Mouse (Mus musculus): Measurements from ENCODE around the gene Gm21887.
"Not testable (repeated sequence)": the region's sequence is repeated elsewhere in the genome, so short reads cannot be mapped to it uniquely, and the experiment has no call there.

The Gm21887 gene

GRCm38 (mm10) chrX:169984331-169984730 lies 25.1 kb upstream of the Gm21887 start:
- DNase-seq: not testable (repeated sequence)

- DNase-seq: not testable (repeated sequence)
Observed at GRCm38 (mm10) chrX:169984853-169985252, 24.6 kb upstream of the Gm21887 start.

GRCm38 (mm10) chrX:169985796-169986195 lies 23.7 kb upstream of the Gm21887 start:
- DNase-seq: not testable (repeated sequence)

GRCm38 (mm10) chrX:169986519-169987367 lies 22.7 kb upstream of the Gm21887 start:
- DNase-seq: peak; percentile 87

- peak; percentile 65 for DNase-seq
Observed at GRCm38 (mm10) chrX:169987368-169987837, 22.1 kb upstream of the Gm21887 start.

GRCm38 (mm10) chrX:169988571-169989218 lies 20.8 kb upstream of the Gm21887 start:
- peak; percentile 56 for DNase-seq

GRCm38 (mm10) chrX:169989219-169989595 lies 20.3 kb upstream of the Gm21887 start:
- DNase-seq: not testable (repeated sequence)

- DNase-seq: peak; percentile 84
Observed at GRCm38 (mm10) chrX:169989691-169990631, 19.5 kb upstream of the Gm21887 start.

GRCm38 (mm10) chrX:169991128-169991873 lies 18.2 kb upstream of the Gm21887 start:
- peak; percentile 96 for DNase-seq

- peak; percentile 38 for DNase-seq
Observed at GRCm38 (mm10) chrX:169992086-169992930, 17.2 kb upstream of the Gm21887 start.

GRCm38 (mm10) chrX:169992951-169993547 lies 16.4 kb upstream of the Gm21887 start:
- not testable (repeated sequence) for DNase-seq

- DNase-seq: peak; percentile 72
Observed at GRCm38 (mm10) chrX:169994011-169994865, 15.2 kb upstream of the Gm21887 start.

GRCm38 (mm10) chrX:169994866-169995711 lies 14.4 kb upstream of the Gm21887 start:
- DNase-seq: not testable (repeated sequence)

- not testable (repeated sequence) for DNase-seq
Observed at GRCm38 (mm10) chrX:169995909-169996521, 13.4 kb upstream of the Gm21887 start.

GRCm38 (mm10) chrX:169996926-169997325 lies 12.5 kb upstream of the Gm21887 start:
- DNase-seq: peak; percentile 97

GRCm38 (mm10) chrX:169997456-169997853 lies 12.0 kb upstream of the Gm21887 start:
- peak; percentile 80 for DNase-seq

GRCm38 (mm10) chrX:169997854-169998456 lies 11.5 kb upstream of the Gm21887 start:
- DNase-seq: peak; percentile 100
